Mouse (Mus musculus) myocyte (in vitro differentiated cells): ENCODE results near the gene Ergic1. TPM values are rescaled to one million over a fixed set of nuclear protein-coding genes. Genes with fewer than 3 reads are reported as not detected.

ENCODE experiments used
- H3K27me3 ChIP-seq: one replicate; pipeline ENCODE4 v1.6.1; 2011; ENCODE audit not compliant: control insufficient read depth, insufficient read depth, insufficient read length
- H3K36me3 ChIP-seq: one replicate; pipeline ENCODE4 v1.6.1; 2011; ENCODE audit not compliant: control insufficient read depth, insufficient read depth
- H3K4me2 ChIP-seq: one replicate; pipeline ENCODE4 v1.6.1; 2011; ENCODE audit warnings: low read depth, control low read depth
- H3K4me3 ChIP-seq: one replicate; pipeline ENCODE4 v1.5.1; 2011; ENCODE audit warnings: mild to moderate bottlenecking, control low read depth, moderate library complexity
- H3K79me2 ChIP-seq: one replicate; pipeline ENCODE4 v1.6.1; 2011; ENCODE audit not compliant: control insufficient read depth, insufficient read depth
- H3ac ChIP-seq: one replicate; pipeline ENCODE4 v1.6.1; 2011; ENCODE audit not compliant: control insufficient read depth, insufficient read length
- CEBPB ChIP-seq: IDR thresholded peaks from 2 replicates; pipeline ENCODE4 v1.6.1; 2011; ENCODE audit warnings: mild to moderate bottlenecking, moderate library complexity; ENCODE audit not compliant: poor library complexity, insufficient read depth, severe bottlenecking
- E2F4 ChIP-seq: IDR thresholded peaks from one replicate; pipeline ENCODE4 v1.6.1; 2011; ENCODE audit warnings: mild to moderate bottlenecking, control low read depth, moderate library complexity; ENCODE audit not compliant: insufficient read depth
- MAX ChIP-seq: IDR thresholded peaks from one replicate; pipeline ENCODE4 v1.6.1; 2011; ENCODE audit warnings: low read depth, mild to moderate bottlenecking, control low read depth
- MYOD1 ChIP-seq, 3 experiments: IDR thresholded peaks; one replicate each; pipeline ENCODE4 v1.6.1; 2011; ENCODE audit warnings: control low read depth in 2 of 3, low read depth in 2 of 3, mild to moderate bottlenecking in 2 of 3, moderate library complexity in 1 of 3; ENCODE audit not compliant: insufficient read length in 2 of 3, control insufficient read depth in 1 of 3
- MYOG ChIP-seq, 3 experiments: IDR thresholded peaks; one replicate each; pipeline ENCODE4 v1.6.1; 2011; ENCODE audit warnings: control low read depth in 2 of 3, low read depth in 2 of 3, mild to moderate bottlenecking in 2 of 3; ENCODE audit not compliant: insufficient read length in 2 of 3, control insufficient read depth in 1 of 3, insufficient read depth in 1 of 3
- POLR2A ChIP-seq: IDR thresholded peaks from one replicate; pipeline ENCODE4 v1.6.1; 2011; ENCODE audit warnings: low read depth, mild to moderate bottlenecking, control low read depth, moderate library complexity; ENCODE audit not compliant: insufficient read length
- POLR2AphosphoS2 ChIP-seq: IDR thresholded peaks from one replicate; pipeline ENCODE4 v1.6.1; 2011; ENCODE audit warnings: low read depth, control low read depth; ENCODE audit not compliant: insufficient read length
- REST ChIP-seq: IDR thresholded peaks from one replicate; pipeline ENCODE4 v1.6.1; 2011; ENCODE audit warnings: mild to moderate bottlenecking, control low read depth, moderate library complexity; ENCODE audit not compliant: insufficient read depth, insufficient read length
- SRF ChIP-seq: IDR thresholded peaks from one replicate; pipeline ENCODE4 v1.6.1; 2011; ENCODE audit warnings: low read depth; ENCODE audit not compliant: control insufficient read depth, insufficient read length
- TCF12 ChIP-seq: IDR thresholded peaks from one replicate; pipeline ENCODE4 v1.6.1; 2011; ENCODE audit warnings: mild to moderate bottlenecking, control low read depth; ENCODE audit not compliant: poor library complexity, insufficient read depth, severe bottlenecking
- TCF3 ChIP-seq: IDR thresholded peaks from one replicate; pipeline ENCODE4 v1.6.1; 2011; ENCODE audit warnings: low read depth, control low read depth; ENCODE audit not compliant: insufficient read length
- USF1 ChIP-seq: IDR thresholded peaks from one replicate; pipeline ENCODE4 v1.6.1; 2011; ENCODE audit warnings: low read depth, mild to moderate bottlenecking, control low read depth, moderate library complexity
- polyA plus RNA-seq: library from polyadenylated mRNA; unstranded; fragments of >200 nt; fragmentation: generic; extraction: Trizol; gene quantifications from one replicate; pipeline ENCODE4 v1.2.1, GENCODE M21; 2012; ENCODE audit warnings: missing spikeins

Ergic1 gene
- polyA plus RNA-seq, 1 experiment: 102 TPM

- TF ChIP-seq E2F4: no peak
- no peak for TF ChIP-seq CEBPB
- no peak for TF ChIP-seq MYOD1 (IDR thresholded peaks at IDR 0.05; ENCODE audit: control insufficient read depth in 1 of 3, insufficient read length in 2 of 3, low read depth in 2 of 3)
- TF ChIP-seq MAX: no peak
- no peak for TF ChIP-seq POLR2A
- no peak for TF ChIP-seq USF1
- no peak for TF ChIP-seq TCF12
- no peak for TF ChIP-seq POLR2AphosphoS2
- TF ChIP-seq MYOG (IDR thresholded peaks at IDR 0.05; ENCODE audit: control insufficient read depth in 1 of 3, insufficient read depth in 1 of 3, insufficient read length in 2 of 3, low read depth in 2 of 3): no peak
- no peak for TF ChIP-seq SRF
- Histone ChIP-seq H3K36me3 (no peaks in the 10 kb centered on the region), H3K4me3 (no peak overlapping the region), H3ac (no peak overlapping the region), H3K79me2 (peaks cover 49% of the 10 kb centered on the region), H3K27me3 (no peaks in the 10 kb centered on the region), H3K4me2 (no peak overlapping the region)
Measured at GRCm38 (mm10) chr17:26580873-26581401, 19.6 kb downstream of the Ergic1 start.

- H3K27me3 ChIP-seq: no peaks in the 10 kb centered on the region
- H3K79me2 ChIP-seq: peaks cover 49% of the 10 kb centered on the region
- no peak overlapping the region for H3ac ChIP-seq
- H3K4me3 ChIP-seq: no peak overlapping the region
- no peaks in the 10 kb centered on the region for H3K36me3 ChIP-seq
- H3K4me2 ChIP-seq: no peak overlapping the region
- peak in 2 of 3 experiments; percentile 47 to 64 for TF ChIP-seq MYOD1 (IDR thresholded peaks at IDR 0.05; ENCODE audit: control insufficient read depth in 1 of 3, insufficient read length in 2 of 3, low read depth in 2 of 3)
- TF ChIP-seq TCF12: no peak
- TF ChIP-seq MYOG (IDR thresholded peaks at IDR 0.05; ENCODE audit: control insufficient read depth in 1 of 3, insufficient read depth in 1 of 3, insufficient read length in 2 of 3, low read depth in 2 of 3): peak in 2 of 3 experiments; percentile 26 to 70
Measured at GRCm38 (mm10) chr17:26582297-26582696, 21.0 kb downstream of the Ergic1 start.

GRCm38 (mm10) chr17:26583056-26583455 lies 21.8 kb downstream of the Ergic1 start:
- Histone ChIP-seq H3K79me2 (peaks cover 47% of the 10 kb centered on the region), H3K4me2 (no peak overlapping the region), H3K36me3 (no peaks in the 10 kb centered on the region), H3K4me3 (no peak overlapping the region), H3K27me3 (no peaks in the 10 kb centered on the region), H3ac (no peak overlapping the region)
- no peak for TF ChIP-seq TCF12
- TF ChIP-seq MYOG (IDR thresholded peaks at IDR 0.05; ENCODE audit: control insufficient read depth in 1 of 3, insufficient read depth in 1 of 3, insufficient read length in 2 of 3, low read depth in 2 of 3): peak in 1 of 3 experiments; percentile 22

DNA sequence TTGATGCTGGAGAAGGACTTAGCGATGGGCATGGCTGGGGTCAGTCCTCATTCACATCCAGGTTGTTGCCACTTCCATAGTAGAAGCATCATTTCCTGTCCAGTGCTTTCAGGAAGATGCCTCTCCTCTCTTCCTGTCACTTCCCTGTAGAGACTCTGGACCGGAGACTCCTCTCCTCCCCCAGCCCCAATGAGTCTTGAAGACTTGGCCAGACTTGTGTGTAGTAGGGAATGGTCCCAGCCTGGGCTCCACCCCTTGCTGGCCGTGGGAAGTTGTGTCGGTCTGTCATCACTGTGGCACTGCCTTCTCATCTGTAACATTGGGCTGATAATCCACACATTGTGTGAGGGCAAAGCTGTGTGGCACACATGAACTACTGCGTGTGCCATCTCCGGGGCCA lies 22.3 kb downstream of the Ergic1 start:
- H3K27me3 ChIP-seq: no peaks in the 10 kb centered on the region
- H3ac ChIP-seq: no peak overlapping the region
- peaks cover 47% of the 10 kb centered on the region for H3K79me2 ChIP-seq
- H3K4me3 ChIP-seq: no peak overlapping the region
- H3K4me2 ChIP-seq: peak overlapping the region; percentile 75
- no peaks in the 10 kb centered on the region for H3K36me3 ChIP-seq
- TF ChIP-seq E2F4: no peak
- no peak for TF ChIP-seq MYOG (IDR thresholded peaks at IDR 0.05; ENCODE audit: control insufficient read depth in 1 of 3, insufficient read depth in 1 of 3, insufficient read length in 2 of 3, low read depth in 2 of 3)
- TF ChIP-seq CEBPB: no peak
- no peak for TF ChIP-seq USF1
- TF ChIP-seq POLR2A: no peak
- no peak for TF ChIP-seq TCF3
- no peak for TF ChIP-seq REST
- no peak for TF ChIP-seq TCF12
- TF ChIP-seq SRF: no peak
- TF ChIP-seq MAX: no peak

GRCm38 (mm10) chr17:26584063-26584462 lies 22.8 kb downstream of the Ergic1 start:
- Histone ChIP-seq H3K36me3 (no peaks in the 10 kb centered on the region), H3K4me3 (peak overlapping the region; percentile 3), H3K79me2 (peaks cover 42% of the 10 kb centered on the region), H3K4me2 (peak overlapping the region; percentile 75), H3K27me3 (no peaks in the 10 kb centered on the region), H3ac (no peak overlapping the region)
- no peak for TF ChIP-seq SRF
- peak; percentile 80 to 98 (median 87) for TF ChIP-seq MYOG (IDR thresholded peaks at IDR 0.05; ENCODE audit: control insufficient read depth in 1 of 3, insufficient read depth in 1 of 3, insufficient read length in 2 of 3, low read depth in 2 of 3)
- TF ChIP-seq USF1: no peak
- peak; percentile 31 to 92 (median 88) for TF ChIP-seq MYOD1 (IDR thresholded peaks at IDR 0.05; ENCODE audit: control insufficient read depth in 1 of 3, insufficient read length in 2 of 3, low read depth in 2 of 3)
- no peak for TF ChIP-seq CEBPB
- no peak for TF ChIP-seq MAX
- no peak for TF ChIP-seq REST
- TF ChIP-seq E2F4: no peak
- no peak for TF ChIP-seq POLR2AphosphoS2
- TF ChIP-seq POLR2A: no peak
- peak; percentile 43 for TF ChIP-seq TCF3
- TF ChIP-seq TCF12: peak; percentile 65
